Mouse (Mus musculus): ENCODE measurements around the gene Rgs16. TPM values are rescaled to one million over a fixed set of nuclear protein-coding genes. Genes with fewer than 3 reads are reported as not detected.

Gene Rgs16
- polyA plus RNA-seq, 1 experiment = 13.4 TPM

DNA sequence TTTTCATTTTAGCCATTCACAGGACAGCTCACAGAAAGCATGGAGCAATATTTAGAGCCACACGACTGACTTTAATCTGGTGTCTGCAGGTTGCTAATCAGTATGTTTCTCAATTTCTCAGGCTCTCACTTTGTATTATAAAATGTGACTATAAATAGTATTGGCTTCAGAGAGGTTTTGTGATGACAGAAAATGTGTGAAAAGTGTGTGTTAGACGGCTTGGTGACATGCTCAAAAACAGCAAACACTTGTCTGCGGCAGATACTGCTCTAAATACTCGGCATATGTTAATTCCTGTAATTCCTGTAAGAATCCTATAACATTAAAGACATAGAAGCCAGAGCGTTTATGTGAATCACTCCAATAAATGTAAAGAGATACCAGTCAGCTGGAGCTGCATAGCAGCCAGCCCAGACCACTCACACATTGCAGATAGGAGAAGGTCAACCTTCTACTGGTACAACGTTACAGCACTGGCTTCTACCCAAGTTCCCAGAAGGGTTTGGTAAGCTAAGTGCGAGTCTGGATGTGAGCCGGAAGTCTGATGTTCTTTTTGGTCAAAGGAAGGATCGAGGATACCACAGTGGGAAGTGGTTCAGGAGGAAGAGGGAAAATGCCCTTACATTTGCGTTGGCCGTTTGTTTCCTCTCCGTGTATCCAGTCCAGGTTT lies 7.8 kb downstream of the Rgs16 start:
- H3K27ac ChIP-seq (ENCODE audit: insufficient read depth, low read length) = no peak overlapping the region
- TF ChIP-seq POLR2A (IDR thresholded peaks at IDR 0.05; ENCODE audit: extremely low read depth, insufficient read depth, low read length) = no peak
- TF ChIP-seq CTCF (IDR thresholded peaks at IDR 0.05; ENCODE audit: extremely low read depth, insufficient read depth, low read length) = no peak
- H3K4me3 ChIP-seq (ENCODE audit: insufficient read depth, low read length) = no peak overlapping the region
- H3K4me1 ChIP-seq (ENCODE audit: control insufficient read depth, insufficient read depth, low read length) = no peaks in the 10 kb centered on the region

DNA sequence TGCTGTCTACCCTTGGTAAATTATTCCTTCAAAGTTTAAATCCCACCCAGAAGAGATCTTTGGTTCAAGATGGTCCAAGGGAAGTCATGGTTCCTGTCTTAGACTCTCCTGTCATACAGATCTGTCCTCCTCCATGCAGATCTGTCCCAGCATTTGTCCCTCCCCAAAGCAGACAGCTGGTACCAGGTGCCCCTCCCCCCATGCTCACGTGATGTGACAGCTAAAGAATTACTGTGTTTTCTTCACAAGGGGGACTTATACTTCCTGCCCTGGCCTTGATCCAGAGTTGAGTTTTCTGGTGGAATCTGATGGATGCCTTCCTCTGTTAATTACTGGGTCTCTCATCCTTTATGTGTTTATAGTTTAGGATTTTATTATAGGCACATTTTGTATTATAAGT lies 8.4 kb downstream of the Rgs16 start:
- Histone ChIP-seq H3K27ac (ENCODE audit: insufficient read depth, low read length) (no peak overlapping the region), H3K4me3 (ENCODE audit: insufficient read depth, low read length) (no peak overlapping the region; the same call in 1 of the 2 replicates), H3K4me1 (ENCODE audit: control insufficient read depth, insufficient read depth, low read length) (no peaks in the 10 kb centered on the region)
- TF ChIP-seq POLR2A (IDR thresholded peaks at IDR 0.05; ENCODE audit: extremely low read depth, insufficient read depth, low read length) (no peak), CTCF (IDR thresholded peaks at IDR 0.05; ENCODE audit: extremely low read depth, insufficient read depth, low read length) (no peak)

DNA sequence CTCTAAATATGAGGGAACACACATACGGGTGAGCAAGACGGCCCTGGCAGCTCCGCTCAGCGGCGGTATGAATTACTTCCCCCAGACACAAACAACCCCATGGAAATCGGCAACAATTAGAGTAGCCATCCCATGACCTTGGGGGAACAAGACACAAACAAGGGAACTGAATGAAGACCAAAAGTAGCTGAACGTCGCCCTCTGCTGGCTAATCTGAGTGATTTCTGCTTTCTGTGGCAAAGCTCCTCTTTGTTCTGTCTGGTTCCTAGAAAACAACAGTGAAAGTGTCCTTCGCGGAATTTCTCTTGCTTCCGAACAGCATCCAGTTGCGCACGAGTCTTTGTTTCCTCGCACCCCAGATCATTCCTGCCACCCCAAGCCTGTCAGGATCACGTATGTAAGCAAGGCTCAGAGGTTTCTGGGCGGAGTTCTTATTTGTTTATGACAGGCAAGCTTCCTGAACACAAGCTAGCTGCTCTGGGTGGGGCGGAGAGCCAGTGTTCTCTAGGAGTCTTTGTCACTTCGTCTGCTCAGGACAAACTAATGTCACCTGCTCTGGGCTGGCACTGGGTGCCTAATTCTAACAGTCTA lies 9.2 kb downstream of the Rgs16 start, which contains the start of gene Rnasel:
Gene Rnasel, plus strand, starts transcription at position 216 of the 591 bp plus-strand sequence.
- H3K27ac ChIP-seq (ENCODE audit: insufficient read depth, low read length) = no peak within 1 kb of the TSS
- peak within 1 kb of the TSS; percentile 24 for H3K4me3 ChIP-seq (ENCODE audit: insufficient read depth, low read length)
- no peaks in the 10 kb centered on the region for H3K4me1 ChIP-seq (ENCODE audit: control insufficient read depth, insufficient read depth, low read length)
- TF ChIP-seq CTCF (IDR thresholded peaks at IDR 0.05; ENCODE audit: extremely low read depth, insufficient read depth, low read length) (peak; percentile 80), POLR2A (IDR thresholded peaks at IDR 0.05; ENCODE audit: extremely low read depth, insufficient read depth, low read length) (no peak)

DNA sequence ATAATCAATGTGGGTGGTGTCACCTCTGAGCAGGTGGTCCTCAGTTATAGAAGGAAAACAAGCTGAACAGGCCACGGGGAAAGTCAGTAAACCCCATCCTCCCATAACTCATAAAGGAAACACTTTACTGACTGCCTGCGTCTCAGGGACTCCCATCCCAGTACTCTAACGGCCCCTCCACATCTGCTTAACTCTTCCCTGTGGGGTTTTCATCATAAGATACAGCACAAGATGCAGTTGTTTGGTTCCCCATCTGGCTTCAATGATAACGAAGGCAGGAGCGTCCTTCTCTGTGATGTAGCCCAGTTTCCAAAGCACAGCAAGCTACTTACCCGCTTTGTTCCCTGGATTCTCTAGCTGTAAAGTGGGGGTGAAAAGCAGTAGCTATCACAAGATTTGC lies 9.9 kb downstream of the Rgs16 start:
- Histone ChIP-seq H3K4me1 (ENCODE audit: control insufficient read depth, insufficient read depth, low read length) (no peaks in the 10 kb centered on the region), H3K4me3 (ENCODE audit: insufficient read depth, low read length) (peak overlapping the region; percentile 24), H3K27ac (ENCODE audit: insufficient read depth, low read length) (no peak overlapping the region)
- TF ChIP-seq CTCF (IDR thresholded peaks at IDR 0.05; ENCODE audit: extremely low read depth, insufficient read depth, low read length) (no peak), POLR2A (IDR thresholded peaks at IDR 0.05; ENCODE audit: extremely low read depth, insufficient read depth, low read length) (no peak)

DNA sequence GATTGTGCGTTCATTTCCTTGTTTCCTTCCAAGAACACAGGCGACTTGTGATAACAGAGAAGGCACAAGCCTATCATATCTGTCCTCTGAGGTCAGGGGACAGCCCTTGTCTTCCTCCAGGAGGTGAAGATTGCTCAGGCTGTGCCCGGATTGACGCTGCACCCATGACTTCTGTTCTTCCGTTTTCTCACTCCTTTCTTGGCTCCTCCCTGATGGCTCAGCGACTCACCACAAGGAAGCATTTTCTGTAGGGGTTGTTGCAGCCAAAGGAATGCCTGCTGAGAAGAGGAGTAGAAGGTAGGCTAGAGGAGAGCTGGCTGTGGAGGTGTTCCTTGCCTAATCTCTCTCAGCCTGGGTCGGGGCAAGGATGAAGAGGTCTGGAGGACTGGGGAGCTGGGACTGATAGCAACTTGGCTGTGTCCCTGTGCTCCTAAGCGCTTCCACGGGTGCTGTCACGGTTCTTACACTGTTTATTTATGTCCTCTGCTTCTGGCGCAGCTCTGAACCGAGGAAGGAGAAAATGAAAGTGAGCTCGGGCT lies 11.7 kb downstream of the Rgs16 start:
- peak overlapping the region; percentile 36 for H3K4me3 ChIP-seq (ENCODE audit: insufficient read depth, low read length)

DNA sequence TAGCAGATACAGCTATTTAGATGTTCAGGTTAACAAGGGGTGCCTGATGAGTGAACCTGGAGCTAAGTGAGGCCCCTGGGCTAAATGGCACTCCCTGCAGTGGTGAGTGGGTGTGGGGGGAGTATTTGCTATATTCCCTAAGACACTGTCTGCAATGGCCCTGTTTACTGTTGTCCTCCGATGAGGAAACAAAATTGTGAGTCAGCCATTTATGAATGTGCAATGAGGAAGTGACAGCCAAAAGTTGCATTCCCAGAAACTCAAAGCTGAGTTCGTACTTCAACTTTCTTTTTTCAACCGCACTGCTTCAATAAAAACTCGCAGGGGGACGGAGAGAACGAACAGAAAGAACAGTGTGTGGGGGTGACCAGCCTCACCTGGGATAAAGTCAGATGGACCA lies 12.4 kb downstream of the Rgs16 start:
- peak overlapping the region; percentile 36; the same call in 1 of the 2 replicates for H3K4me3 ChIP-seq (ENCODE audit: insufficient read depth, low read length)
- no peak for TF ChIP-seq POLR2A (IDR thresholded peaks at IDR 0.05; ENCODE audit: extremely low read depth, insufficient read depth, low read length)
- no peak for TF ChIP-seq CTCF (IDR thresholded peaks at IDR 0.05; ENCODE audit: extremely low read depth, insufficient read depth, low read length)
- H3K27ac ChIP-seq (ENCODE audit: insufficient read depth, low read length) = no peak overlapping the region
- H3K4me1 ChIP-seq (ENCODE audit: control insufficient read depth, insufficient read depth, low read length) = no peaks in the 10 kb centered on the region

More for the DNA sequence above, 11.7 kb downstream of the Rgs16 start:
- no peak overlapping the region for H3K27ac ChIP-seq (ENCODE audit: insufficient read depth, low read length)
- TF ChIP-seq POLR2A (IDR thresholded peaks at IDR 0.05; ENCODE audit: extremely low read depth, insufficient read depth, low read length) = peak; percentile 61
- TF ChIP-seq CTCF (IDR thresholded peaks at IDR 0.05; ENCODE audit: extremely low read depth, insufficient read depth, low read length) = no peak
- no peaks in the 10 kb centered on the region for H3K4me1 ChIP-seq (ENCODE audit: control insufficient read depth, insufficient read depth, low read length)

DNA sequence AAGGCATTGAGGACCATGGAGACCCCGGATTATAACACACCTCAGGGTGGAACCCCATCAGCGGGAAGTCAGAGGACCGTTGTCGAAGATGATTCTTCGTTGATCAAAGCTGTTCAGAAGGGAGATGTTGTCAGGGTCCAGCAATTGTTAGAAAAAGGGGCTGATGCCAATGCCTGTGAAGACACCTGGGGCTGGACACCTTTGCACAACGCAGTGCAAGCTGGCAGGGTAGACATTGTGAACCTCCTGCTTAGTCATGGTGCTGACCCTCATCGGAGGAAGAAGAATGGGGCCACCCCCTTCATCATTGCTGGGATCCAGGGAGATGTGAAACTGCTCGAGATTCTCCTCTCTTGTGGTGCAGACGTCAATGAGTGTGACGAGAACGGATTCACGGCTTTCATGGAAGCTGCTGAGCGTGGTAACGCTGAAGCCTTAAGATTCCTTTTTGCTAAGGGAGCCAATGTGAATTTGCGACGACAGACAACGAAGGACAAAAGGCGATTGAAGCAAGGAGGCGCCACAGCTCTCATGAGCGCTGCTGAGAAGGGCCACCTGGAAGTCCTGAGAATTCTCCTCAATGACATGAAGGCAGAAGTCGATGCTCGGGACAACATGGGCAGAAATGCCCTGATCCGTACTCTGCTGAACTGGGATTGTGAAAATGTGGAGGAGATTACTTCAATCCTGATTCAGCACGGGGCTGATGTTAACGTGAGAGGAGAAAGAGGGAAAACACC lies 13.7 kb downstream of the Rgs16 start:
- TF ChIP-seq POLR2A (IDR thresholded peaks at IDR 0.05; ENCODE audit: extremely low read depth, insufficient read depth, low read length) = no peak
- no peak for TF ChIP-seq CTCF (IDR thresholded peaks at IDR 0.05; ENCODE audit: extremely low read depth, insufficient read depth, low read length)

DNA sequence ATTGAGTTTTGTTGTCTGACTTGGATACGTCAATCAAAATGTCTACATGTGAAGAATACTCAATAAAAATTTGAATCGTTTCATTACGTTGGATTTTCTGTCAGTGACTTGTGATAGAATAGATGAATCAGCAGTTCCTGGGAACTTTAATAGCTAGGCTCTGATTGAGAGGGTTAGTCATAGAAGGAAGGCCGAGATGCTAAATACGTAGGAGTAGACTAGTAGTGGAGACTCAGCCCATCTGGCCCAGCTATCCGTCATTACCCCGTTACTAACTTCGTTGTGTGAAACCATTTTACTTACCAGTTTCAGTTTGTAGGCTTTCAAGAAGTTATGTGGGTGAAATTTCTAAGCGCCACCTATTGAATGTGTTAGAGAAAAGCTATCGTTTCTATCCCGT lies 24.0 kb downstream of the Rgs16 start:
- H3K27ac ChIP-seq (ENCODE audit: insufficient read depth, low read length) = no peak overlapping the region
- H3K4me3 ChIP-seq (ENCODE audit: insufficient read depth, low read length) = no peak overlapping the region
- TF ChIP-seq POLR2A (IDR thresholded peaks at IDR 0.05; ENCODE audit: extremely low read depth, insufficient read depth, low read length) = no peak
- TF ChIP-seq CTCF (IDR thresholded peaks at IDR 0.05; ENCODE audit: extremely low read depth, insufficient read depth, low read length) = no peak
- no peaks in the 10 kb centered on the region for H3K4me1 ChIP-seq (ENCODE audit: control insufficient read depth, insufficient read depth, low read length)

More for the DNA sequence above, 13.7 kb downstream of the Rgs16 start:
- no peak overlapping the region for H3K4me3 ChIP-seq (ENCODE audit: insufficient read depth, low read length)
- no peak overlapping the region for H3K27ac ChIP-seq (ENCODE audit: insufficient read depth, low read length)
- no peaks in the 10 kb centered on the region for H3K4me1 ChIP-seq (ENCODE audit: control insufficient read depth, insufficient read depth, low read length)

DNA sequence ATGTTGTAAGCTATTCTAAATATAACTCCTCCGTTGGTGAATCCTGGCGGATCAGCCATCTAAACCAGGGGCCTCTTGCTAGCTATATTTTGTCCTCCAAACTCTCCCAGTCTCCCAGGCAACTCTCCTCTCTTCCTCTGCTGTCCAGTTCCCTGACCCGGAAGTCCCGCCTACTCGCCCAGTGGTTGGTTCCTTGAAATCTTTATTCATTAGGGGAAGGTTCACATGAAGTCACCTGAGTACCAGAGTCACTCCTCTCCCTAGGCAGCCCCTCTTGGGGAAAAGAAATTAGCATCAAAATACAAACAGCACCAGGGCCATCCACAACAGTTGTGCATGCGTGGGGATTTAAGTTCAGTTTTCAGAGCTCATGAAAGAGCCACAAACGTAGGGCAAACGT lies 26.1 kb downstream of the Rgs16 start:
- Histone ChIP-seq H3K27ac (ENCODE audit: insufficient read depth, low read length) (no peak overlapping the region), H3K4me1 (ENCODE audit: control insufficient read depth, insufficient read depth, low read length) (no peaks in the 10 kb centered on the region), H3K4me3 (ENCODE audit: insufficient read depth, low read length) (no peak overlapping the region)
- TF ChIP-seq POLR2A (IDR thresholded peaks at IDR 0.05; ENCODE audit: extremely low read depth, insufficient read depth, low read length) (no peak), CTCF (IDR thresholded peaks at IDR 0.05; ENCODE audit: extremely low read depth, insufficient read depth, low read length) (no peak)
